Mouse (Mus musculus): ENCODE measurements around the gene Hdac5.
"Not testable (repeated sequence)": the region's sequence is repeated elsewhere in the genome, so short reads cannot be mapped to it uniquely, and the experiment has no call there.

Hdac5 gene

GRCm38 (mm10) chr11:102185677-102186076 lies 44.3 kb downstream of the Hdac5 start:
- DNase-seq (ENCODE audit: low read depth, low spot score), result no peak

- peak; percentile 94 for DNase-seq (ENCODE audit: low read depth, low spot score)
Measured at GRCm38 (mm10) chr11:102184646-102185495, 45.1 kb downstream of the Hdac5 start, which contains the start of gene Lsm12. Gene Lsm12 (minus strand): TSS chr11:102185296.

GRCm38 (mm10) chr11:102184253-102184645 lies 45.7 kb downstream of the Hdac5 start:
- DNase-seq (ENCODE audit: low read depth, low spot score), result no peak

- no peak for DNase-seq (ENCODE audit: low read depth, low spot score)
Measured at GRCm38 (mm10) chr11:102179836-102180235, 50.1 kb downstream of the Hdac5 start.

GRCm38 (mm10) chr11:102168689-102169088 lies 61.3 kb downstream of the Hdac5 start:
- DNase-seq (ENCODE audit: low read depth, low spot score), result no peak

- no peak for DNase-seq (ENCODE audit: low read depth, low spot score)
Measured at GRCm38 (mm10) chr11:102167539-102167938, 62.4 kb downstream of the Hdac5 start.

- no peak for DNase-seq (ENCODE audit: low read depth, low spot score)
Measured at GRCm38 (mm10) chr11:102165971-102166722, 63.8 kb downstream of the Hdac5 start.

GRCm38 (mm10) chr11:102159781-102160180 lies 70.2 kb downstream of the Hdac5 start:
- DNase-seq (ENCODE audit: low read depth, low spot score), result no peak

- not testable (repeated sequence) for DNase-seq (ENCODE audit: low read depth, low spot score)
Measured at GRCm38 (mm10) chr11:102158024-102158423, 71.9 kb downstream of the Hdac5 start.

GRCm38 (mm10) chr11:102156786-102157089 lies 73.2 kb downstream of the Hdac5 start:
- no peak for DNase-seq (ENCODE audit: low read depth, low spot score)

GRCm38 (mm10) chr11:102156039-102156785 lies 73.8 kb downstream of the Hdac5 start, which contains the start of gene Tmem101:
Gene Tmem101 (minus strand): TSS chr11:102156404.
- peak; percentile 92 for DNase-seq (ENCODE audit: low read depth, low spot score)

GRCm38 (mm10) chr11:102147213-102147989 lies 82.6 kb downstream of the Hdac5 start:
- DNase-seq (ENCODE audit: low read depth, low spot score), result no peak

- DNase-seq (ENCODE audit: low read depth, low spot score), result no peak
Measured at GRCm38 (mm10) chr11:102146531-102146930, 83.4 kb downstream of the Hdac5 start.

GRCm38 (mm10) chr11:102146005-102146404 lies 84.0 kb downstream of the Hdac5 start:
- no peak for DNase-seq (ENCODE audit: low read depth, low spot score)

- no peak for DNase-seq (ENCODE audit: low read depth, low spot score)
Measured at GRCm38 (mm10) chr11:102145471-102146001, 84.4 kb downstream of the Hdac5 start, which contains the start of gene Nags. Gene Nags (plus strand): TSS chr11:102145513.

GRCm38 (mm10) chr11:102144957-102145470 lies 85.0 kb downstream of the Hdac5 start:
- peak; percentile 31 for DNase-seq (ENCODE audit: low read depth, low spot score)
